Mouse (Mus musculus) embryonic facial prominence, embryonic 13.5 days (tissue): ENCODE data around the gene Tas2r144. TPM values are rescaled to one million over a fixed set of nuclear protein-coding genes. Genes with fewer than 3 reads are reported as not detected.
A peak's percentile ranks its signal among the peaks of the same experiment; 100 is the strongest.

Experiments
- ATAC-seq: fragments of 200-750 bp; cut with Nextera tagmentation; 2 replicates; pipeline ENCODE4 v1.8.0; 2017; ENCODE audit warnings: low read depth; ENCODE audit not compliant: insufficient number of reproducible peaks, insufficient read depth, low FRiP score, low TSS enrichment
- H3K27ac ChIP-seq: fragments of 300-500 bp; sonication (generic); 2 replicates; pipeline ENCODE4 v1.5.1; 2015; ENCODE audit warnings: moderate library complexity, mild to moderate bottlenecking, inconsistent platforms
- H3K27me3 ChIP-seq: fragments of 300-500 bp; sonication (generic); 2 replicates; pipeline ENCODE4 v1.6.1; 2015; ENCODE audit warnings: mild to moderate bottlenecking, inconsistent platforms
- H3K36me3 ChIP-seq: fragments of 300-500 bp; sonication (generic); 2 replicates; pipeline ENCODE4 v1.6.1; 2015; ENCODE audit warnings: mild to moderate bottlenecking, inconsistent platforms
- H3K4me1 ChIP-seq: fragments of 300-500 bp; sonication (generic); 2 replicates; pipeline ENCODE4 v1.6.1; 2015; ENCODE audit warnings: inconsistent platforms
- H3K4me2 ChIP-seq: fragments of 300-500 bp; sonication (generic); 2 replicates; pipeline ENCODE4 v1.6.1; 2015; ENCODE audit warnings: moderate library complexity, mild to moderate bottlenecking, inconsistent platforms
- H3K4me3 ChIP-seq: fragments of 300-500 bp; sonication (generic); 2 replicates; pipeline ENCODE4 v1.5.1; 2015; ENCODE audit warnings: mild to moderate bottlenecking, inconsistent platforms
- H3K9ac ChIP-seq: fragments of 300-500 bp; sonication (generic); 2 replicates; pipeline ENCODE4 v1.6.1; 2015; ENCODE audit warnings: mild to moderate bottlenecking, inconsistent platforms
- H3K9me3 ChIP-seq: fragments of 300-500 bp; sonication (generic); 2 replicates; pipeline ENCODE4 v1.6.1; 2016; ENCODE audit warnings: inconsistent platforms
- WGBS: fragments of 180-500 bp; shearing (Covaris S2); methylation state at CpG from one replicate; pipeline ENCODE4 v1.1.7; 2015; ENCODE audit warnings: mixed read lengths; 5-methylcytosine and 5-hydroxymethylcytosine counted together
- polyA plus RNA-seq: library from polyadenylated mRNA; unstranded; fragments of >200 nt; fragmentation: Nextera tagmentation; extraction: Ambion mirVana; gene quantifications from 2 replicates; pipeline ENCODE4 v1.2.1, GENCODE M21; 2015

Gene Tas2r144
- polyA plus RNA-seq, 1 experiment from 2014 or later, result not detected

GRCm38 (mm10) chr6:42241311-42242045, 26.4 kb downstream of the Tas2r144 start:
- peaks cover 5% of the 10 kb centered on the region; the same call in 1 of the 2 replicates for H3K4me1 ChIP-seq
- no peak overlapping the region for H3K4me2 ChIP-seq
- H3K27ac ChIP-seq, result no peak overlapping the region
- no peak for ATAC-seq
- WGBS, result 60% methylated on average over 6 of the region's 6 CpGs
- no peak overlapping the region for H3K9ac ChIP-seq
- peaks cover 3% of the 10 kb centered on the region; the same call in 1 of the 2 replicates for H3K27me3 ChIP-seq
- no peak overlapping the region for H3K4me3 ChIP-seq
- H3K36me3 ChIP-seq, result no peaks in the 10 kb centered on the region
- no peaks in the 10 kb centered on the region for H3K9me3 ChIP-seq

- peaks cover 7% of the 10 kb centered on the region; the same call in 1 of the 2 replicates for H3K4me1 ChIP-seq
- no peaks in the 10 kb centered on the region for H3K36me3 ChIP-seq
- peaks cover 7% of the 10 kb centered on the region for H3K27me3 ChIP-seq
- H3K4me2 ChIP-seq, result peak within 1 kb of the TSS; percentile 82
- H3K9me3 ChIP-seq, result no peaks in the 10 kb centered on the region
- H3K27ac ChIP-seq, result no peak within 1 kb of the TSS
- H3K9ac ChIP-seq, result peak within 1 kb of the TSS; percentile 71
- 2% methylated on average over 28 of the region's 28 CpGs for WGBS
- peak; percentile 98 for ATAC-seq
- H3K4me3 ChIP-seq, result peak within 1 kb of the TSS; percentile 51
Observed at GRCm38 (mm10) chr6:42245711-42246353, 30.7 kb downstream of the Tas2r144 start, which contains the start of gene Gstk1. Gene Gstk1 (plus strand): TSS chr6:42245935.

DNA sequence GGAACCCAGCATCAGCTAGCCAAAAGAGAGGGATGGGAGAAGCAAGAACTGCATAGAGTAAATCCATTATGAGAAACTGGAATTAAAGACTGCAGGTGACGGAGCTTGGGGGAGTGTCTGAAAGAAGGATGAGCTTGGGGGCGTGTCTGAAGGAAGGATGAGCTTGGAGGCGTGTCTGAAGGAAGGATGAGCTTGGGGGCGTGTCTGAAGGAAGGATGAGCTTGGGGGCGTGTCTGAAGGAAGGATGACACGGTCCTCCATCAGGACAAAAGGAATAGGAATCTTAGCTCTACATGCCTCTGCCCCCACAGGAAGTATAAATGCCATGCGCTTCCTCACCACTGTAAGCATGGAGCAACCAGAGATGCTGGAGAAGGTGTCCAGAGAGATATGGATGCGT, 32.0 kb downstream of the Tas2r144 start:
- Histone ChIP-seq H3K9ac (no peak overlapping the region), H3K27me3 (peaks cover 7% of the 10 kb centered on the region), H3K9me3 (no peaks in the 10 kb centered on the region), H3K36me3 (no peaks in the 10 kb centered on the region), H3K4me1 (peaks cover 7% of the 10 kb centered on the region; the same call in 1 of the 2 replicates), H3K4me2 (peak overlapping the region; percentile 48), H3K4me3 (peak overlapping the region; percentile 18), H3K27ac (no peak overlapping the region)
- 11% methylated on average over 8 of the region's 8 CpGs for WGBS
- ATAC-seq, result no peak

- Histone ChIP-seq H3K4me3 (no peak overlapping the region), H3K4me1 (peaks cover 7% of the 10 kb centered on the region; the same call in 1 of the 2 replicates), H3K27me3 (peaks cover 7% of the 10 kb centered on the region), H3K4me2 (peak overlapping the region; percentile 48; the same call in 1 of the 2 replicates), H3K27ac (no peak overlapping the region), H3K9ac (no peak overlapping the region), H3K9me3 (no peaks in the 10 kb centered on the region), H3K36me3 (no peaks in the 10 kb centered on the region)
- ATAC-seq, result no peak
- 97% methylated on average over 1 of the region's 1 CpGs for WGBS
Observed at GRCm38 (mm10) chr6:42247981-42248380, 32.9 kb downstream of the Tas2r144 start.

GRCm38 (mm10) chr6:42251791-42252190, 36.7 kb downstream of the Tas2r144 start:
- Histone ChIP-seq H3K27me3 (peaks cover under 1% of the 10 kb centered on the region; the same call in 1 of the 2 replicates), H3K27ac (no peak overlapping the region), H3K9me3 (no peaks in the 10 kb centered on the region), H3K4me2 (no peak overlapping the region), H3K4me3 (no peak overlapping the region), H3K9ac (no peak overlapping the region), H3K4me1 (no peaks in the 10 kb centered on the region), H3K36me3 (no peaks in the 10 kb centered on the region)
- 85% methylated on average over 4 of the region's 4 CpGs for WGBS
- no peak for ATAC-seq

- no peaks in the 10 kb centered on the region for H3K36me3 ChIP-seq
- H3K27me3 ChIP-seq, result no peaks in the 10 kb centered on the region
- no peak overlapping the region for H3K4me2 ChIP-seq
- H3K9ac ChIP-seq, result no peak overlapping the region
- no peak overlapping the region for H3K4me3 ChIP-seq
- no peak for ATAC-seq
- 85% methylated on average over 2 of the region's 2 CpGs for WGBS
- H3K27ac ChIP-seq, result no peak overlapping the region
- H3K9me3 ChIP-seq, result no peaks in the 10 kb centered on the region
- 0 out of 2 replicates have a peak, but pooled peaks cover 4% of the 10 kb centered on the region for H3K4me1 ChIP-seq
Observed at GRCm38 (mm10) chr6:42253103-42253502, 38.0 kb downstream of the Tas2r144 start.

DNA sequence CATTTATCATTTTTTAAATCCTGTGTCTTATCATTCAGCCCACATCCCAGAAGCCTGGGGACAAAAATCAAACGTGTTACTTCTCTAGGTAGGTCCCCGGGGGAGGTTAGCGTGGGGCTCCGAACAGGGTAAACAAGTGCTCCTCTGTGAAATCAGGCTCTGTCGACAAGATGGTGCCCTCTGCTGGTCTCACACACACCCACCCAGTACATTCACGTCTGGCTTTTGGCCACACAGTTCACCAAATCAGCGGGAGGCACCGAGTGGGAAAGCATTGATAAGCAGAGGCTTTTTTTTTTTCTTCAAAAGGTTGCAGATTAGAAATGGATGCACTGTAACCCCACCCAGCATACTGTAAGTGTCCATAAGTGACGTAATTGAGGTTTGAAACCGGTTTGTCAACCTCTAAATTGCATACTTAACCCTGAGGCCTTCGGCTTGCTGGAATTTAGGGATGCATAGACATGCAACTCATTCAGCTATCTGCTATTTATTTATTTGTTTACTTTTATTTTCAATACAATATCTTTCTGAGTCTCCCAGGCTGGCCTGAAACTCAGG, 42.3 kb downstream of the Tas2r144 start:
- Histone ChIP-seq H3K4me3 (no peak overlapping the region), H3K4me1 (0 out of 2 replicates have a peak, but pooled peaks cover 4% of the 10 kb centered on the region), H3K9ac (no peak overlapping the region), H3K27me3 (no peaks in the 10 kb centered on the region), H3K36me3 (no peaks in the 10 kb centered on the region), H3K4me2 (peak overlapping the region; percentile 11; the same call in 1 of the 2 replicates), H3K27ac (no peak overlapping the region), H3K9me3 (no peaks in the 10 kb centered on the region)
- 13% methylated on average over 11 of the region's 11 CpGs for WGBS
- no peak for ATAC-seq

DNA sequence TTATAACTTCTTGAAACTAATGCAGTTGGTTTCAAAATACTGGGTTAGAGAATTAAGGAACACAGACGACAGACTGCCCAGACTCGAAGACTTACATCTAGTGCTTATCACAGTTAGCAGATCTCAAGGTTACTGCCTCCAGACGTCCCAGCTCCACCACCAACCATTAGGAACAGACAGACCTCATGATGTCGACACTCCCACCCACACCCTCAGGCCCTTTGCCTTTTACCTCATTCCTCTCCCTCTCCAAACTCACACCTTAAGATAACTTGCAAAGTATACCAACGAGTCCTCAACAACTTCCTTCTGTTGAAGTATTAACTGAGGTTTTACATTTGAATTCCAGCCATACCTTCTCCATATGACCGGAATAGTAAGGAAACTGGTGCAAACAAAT, 45.3 kb downstream of the Tas2r144 start:
- H3K9ac ChIP-seq, result no peak overlapping the region
- no peak overlapping the region for H3K27ac ChIP-seq
- H3K4me2 ChIP-seq, result no peak overlapping the region
- no peaks in the 10 kb centered on the region for H3K36me3 ChIP-seq
- H3K4me1 ChIP-seq, result 0 out of 2 replicates have a peak, but pooled peaks cover 4% of the 10 kb centered on the region
- 51% methylated on average over 6 of the region's 6 CpGs for WGBS
- no peak overlapping the region for H3K4me3 ChIP-seq
- ATAC-seq, result no peak
- H3K27me3 ChIP-seq, result no peaks in the 10 kb centered on the region
- H3K9me3 ChIP-seq, result no peaks in the 10 kb centered on the region

DNA sequence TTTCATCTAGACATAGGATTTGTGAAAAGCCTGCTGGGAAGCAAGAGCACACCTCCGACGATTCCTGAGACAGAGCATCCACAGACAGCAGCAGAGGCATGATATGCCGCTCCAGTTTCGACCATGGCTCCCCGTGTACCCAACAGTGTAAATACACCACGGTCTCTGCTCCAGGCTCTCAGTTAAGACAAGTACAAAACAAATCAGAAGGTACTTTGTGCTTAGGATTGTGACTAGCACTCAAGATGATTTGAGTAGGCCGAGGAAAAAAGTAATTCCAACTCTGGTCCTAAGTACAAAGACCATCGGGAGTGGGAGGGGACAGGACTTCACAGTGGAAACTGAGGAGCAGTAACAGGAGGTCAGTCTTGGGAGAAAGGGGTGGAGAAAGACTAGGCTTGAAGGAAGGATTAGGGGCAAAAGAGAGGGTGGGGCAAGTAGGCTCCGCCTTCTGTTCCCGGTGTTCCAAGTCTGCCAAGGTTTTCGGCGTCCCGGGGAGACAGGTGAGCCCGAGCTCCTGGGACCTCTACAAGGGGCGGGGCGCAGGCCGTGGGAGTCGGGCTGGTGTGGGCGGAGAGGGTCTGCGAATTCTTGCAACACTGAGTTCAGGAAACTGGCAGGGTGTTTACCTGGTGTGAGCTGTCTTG, 46.5 kb downstream of the Tas2r144 start, which contains the start of gene Tmem139:
Tmem139 (plus strand) TSS at position 447 of the 647 bp plus-strand sequence.
- Histone ChIP-seq H3K4me3 (peak within 1 kb of the TSS; percentile 24; the same call in 1 of the 2 replicates), H3K4me2 (peak within 1 kb of the TSS; percentile 49), H3K9ac (peak within 1 kb of the TSS; percentile 46), H3K4me1 (peaks cover 6% of the 10 kb centered on the region; the same call in 1 of the 2 replicates), H3K27me3 (no peaks in the 10 kb centered on the region), H3K27ac (no peak within 1 kb of the TSS), H3K36me3 (no peaks in the 10 kb centered on the region), H3K9me3 (no peaks in the 10 kb centered on the region)
- WGBS, result 16% methylated on average over 20 of the region's 20 CpGs
- ATAC-seq, result no peak

DNA sequence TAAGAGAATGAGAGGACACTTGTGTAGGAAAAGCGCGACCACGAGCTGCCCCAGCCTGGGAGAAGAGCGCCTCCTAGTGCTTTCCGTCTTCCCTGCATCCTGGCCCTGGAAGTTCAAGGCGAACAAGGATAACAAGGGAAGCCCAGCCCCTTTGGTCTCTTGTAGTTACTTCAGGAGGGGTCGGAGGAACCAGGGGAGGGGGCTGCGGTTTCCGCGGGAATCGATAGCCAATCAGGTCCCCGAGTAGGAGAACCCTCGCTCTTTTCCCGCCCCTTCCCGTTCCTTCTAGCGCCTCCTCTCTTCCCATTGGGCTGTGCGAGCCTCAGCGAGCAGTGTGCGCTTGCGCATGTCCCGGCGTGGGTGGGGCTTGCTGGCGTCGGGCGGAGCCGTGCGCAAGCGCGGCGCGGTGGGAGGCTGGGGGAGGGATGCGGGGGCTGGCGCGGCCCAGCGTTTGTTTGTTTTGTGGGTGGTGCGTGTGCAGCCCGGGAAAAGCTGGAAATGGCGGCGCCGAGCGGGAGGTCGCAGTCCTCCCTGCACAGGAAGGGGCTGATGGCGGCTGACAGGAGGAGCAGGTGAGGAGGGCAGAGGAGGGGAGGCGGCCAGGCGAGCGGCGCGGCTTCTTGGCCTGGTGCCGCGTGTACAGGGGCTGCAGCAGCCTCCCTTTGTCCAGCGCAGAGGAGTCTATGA, 49.6 kb downstream of the Tas2r144 start, which contains the start of gene Casp2:
Casp2 (plus strand) TSS at position 360 of the 687 bp plus-strand sequence.
- under 1% methylated on average over 49 of the region's 51 CpGs for WGBS

More for the DNA sequence above, 49.6 kb downstream of the Tas2r144 start, which contains the start of gene Casp2:
- peaks cover 26% of the 10 kb centered on the region for H3K36me3 ChIP-seq
- peak within 1 kb of the TSS; percentile 96 for H3K9ac ChIP-seq
- H3K4me3 ChIP-seq, result peak within 1 kb of the TSS; percentile 90
- H3K27me3 ChIP-seq, result no peaks in the 10 kb centered on the region
- ATAC-seq, result peak; percentile 100
- H3K27ac ChIP-seq, result peak within 1 kb of the TSS; percentile 95
- H3K9me3 ChIP-seq, result no peaks in the 10 kb centered on the region
- H3K4me1 ChIP-seq, result peaks cover 10% of the 10 kb centered on the region
- H3K4me2 ChIP-seq, result peak within 1 kb of the TSS; percentile 92
